In the genomic region with DNA sequence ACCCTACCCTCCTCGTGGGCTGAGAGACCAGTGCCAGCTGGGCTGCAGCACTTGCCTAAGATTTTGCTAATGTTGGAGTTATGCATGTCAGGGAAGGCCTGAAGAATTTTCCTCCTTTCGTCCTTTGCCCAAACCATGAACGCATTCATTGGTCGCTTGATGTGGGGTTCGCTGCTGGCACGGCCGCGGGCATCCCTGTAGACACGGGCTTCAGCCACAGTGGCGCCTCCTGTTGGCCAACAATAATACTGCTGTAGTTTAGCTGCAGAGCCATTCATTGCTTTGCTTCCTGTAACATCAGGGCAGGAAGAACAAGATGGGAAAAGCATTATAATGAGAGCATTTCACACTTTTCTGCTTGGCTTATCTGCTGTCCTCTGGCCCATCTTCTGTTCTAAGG, we compare ENCODE assay signal across 12 mouse cellular contexts.
A peak's percentile ranks its signal among the peaks of the same experiment; 100 is the strongest.
DNase-seq lines count a peak whose midpoint lies in the region; ATAC-seq and TF ChIP-seq lines count a peak whose summit lies in the region.
"Had no signal": no experiment of that assay in that cellular context is flagged by ENCODE, and none has a peak within 500 bp of the region (broad histone marks: within the 10 kb centered on the region; RNA-seq: fewer than 3 reads in every experiment).

No protein-coding gene starts in this region.

- 0 out of 2 replicates have a peak, but pooled peaks cover 3% of the 10 kb centered on the region for H3K4me1 ChIP-seq in limb, embryonic 14.5 days (ENCODE audit: control insufficient read depth, insufficient read depth, low read length)
- H3K4me1 ChIP-seq in forebrain, embryonic 14.5 days (ENCODE audit: control insufficient read depth, insufficient read depth, low read length), result no peaks in the 10 kb centered on the region
- H3K4me1 ChIP-seq: forebrain, embryonic 12.5 days had no signal

- peak; percentile 8 for DNase-seq in adrenal gland, postnatal 10 days
- no peak for DNase-seq in adrenal gland, postnatal 4 days (ENCODE audit: low spot score in 2 of 2)
- DNase-seq in layer of hippocampus, adult 2 months (ENCODE audit: low spot score in 2 of 2), result no peak
- no peak for DNase-seq in layer of hippocampus, adult 9-10 months (ENCODE audit: low spot score)
- peak; percentile 1 to 6 for DNase-seq in B cell, adult 2 months
- DNase-seq in limb, embryonic 14.5 days (ENCODE audit: low spot score), result no peak
- DNase-seq in forebrain, embryonic 14.5 days (ENCODE audit: low spot score), result no peak
- no peak for DNase-seq in adrenal gland, adult (ENCODE audit: inconsistent age in 2 of 2, low spot score in 1 of 2)
- DNase-seq: cerebellum, adult 9-11 months; heart, postnatal 36 days; lung, adult 18-20 months had no signal

- no peaks in the 10 kb centered on the region for H3K9me3 ChIP-seq in limb, embryonic 14.5 days (ENCODE audit: control insufficient read depth, low read length)
- no peaks in the 10 kb centered on the region for H3K9me3 ChIP-seq in forebrain, embryonic 14.5 days (replicated peaks; ENCODE audit: control insufficient read depth, low read length)
- H3K9me3 ChIP-seq: forebrain, embryonic 12.5 days had no signal

- H3K4me2 ChIP-seq in limb, embryonic 14.5 days (replicated peaks; ENCODE audit: low read depth, low read length, severe bottlenecking), result no peak overlapping the region
- no peak overlapping the region for H3K4me2 ChIP-seq in forebrain, embryonic 14.5 days (ENCODE audit: low read length)
- H3K4me2 ChIP-seq: forebrain, embryonic 12.5 days had no signal

- H3K9ac ChIP-seq in limb, embryonic 14.5 days (ENCODE audit: low read depth, low read length, severe bottlenecking), result no peak overlapping the region
- no peak overlapping the region for H3K9ac ChIP-seq in forebrain, embryonic 14.5 days (ENCODE audit: low read length)
- H3K9ac ChIP-seq: forebrain, embryonic 12.5 days had no signal

- H3K4me3 ChIP-seq in layer of hippocampus, adult 2 months, result no peak overlapping the region
- H3K4me3 ChIP-seq in limb, embryonic 14.5 days (replicated peaks; ENCODE audit: low read length), result no peak overlapping the region
- no peak overlapping the region for H3K4me3 ChIP-seq in forebrain, embryonic 14.5 days (ENCODE audit: low read depth, low read length)
- H3K4me3 ChIP-seq: forebrain, embryonic 12.5 days had no signal

- H3K27me3 ChIP-seq in limb, embryonic 14.5 days (ENCODE audit: control insufficient read depth, insufficient read depth, low read length), result no peaks in the 10 kb centered on the region
- H3K27me3 ChIP-seq in forebrain, embryonic 14.5 days (replicated peaks; ENCODE audit: control insufficient read depth, insufficient read depth, low read length), result no peaks in the 10 kb centered on the region
- H3K27me3 ChIP-seq: forebrain, embryonic 12.5 days had no signal

- no peak for TF ChIP-seq POLR2A in limb, embryonic 14.5 days (IDR thresholded peaks at IDR 0.05; ENCODE audit: borderline replicate concordance, extremely low read depth, insufficient read depth, insufficient read length)

- no peaks in the 10 kb centered on the region for H3K36me3 ChIP-seq in limb, embryonic 14.5 days (ENCODE audit: control insufficient read depth, insufficient read depth, low read length)
- peaks cover 16% of the 10 kb centered on the region; the same call in 1 of the 2 replicates for H3K36me3 ChIP-seq in forebrain, embryonic 14.5 days (ENCODE audit: control insufficient read depth, insufficient read depth, low read length)

- WGBS in limb, embryonic 14.5 days, result 64% methylated on average over 10 of the region's 10 CpGs
- 62% methylated on average over 10 of the region's 10 CpGs for WGBS in forebrain, embryonic 14.5 days

- no peak for ATAC-seq in limb, embryonic 14.5 days (ENCODE audit: low FRiP score, low read depth)
- no peak for ATAC-seq in forebrain, embryonic 14.5 days

- no peak overlapping the region for H3K27ac ChIP-seq in layer of hippocampus, adult 2 months
- peak overlapping the region; percentile 43; the same call in 1 of the 2 replicates for H3K27ac ChIP-seq in limb, embryonic 14.5 days (replicated peaks; ENCODE audit: low read depth, low read length)
- H3K27ac ChIP-seq in forebrain, embryonic 14.5 days (ENCODE audit: low read depth, low read length), result no peak overlapping the region
- H3K27ac ChIP-seq: forebrain, embryonic 12.5 days had no signal

- TF ChIP-seq CTCF in layer of hippocampus, adult 2 months (conservative IDR thresholded peaks at IDR 0.05), result peak; percentile 70

Comparison
In these comparisons a context has a peak if more than half of its experiments do, and no peak if none do; other contexts are left out.
1. DNase-seq: peak in adrenal gland, postnatal 10 days (single experiment) and B cell, adult 2 months (2 of 2); none in adrenal gland, postnatal 4 days (0 of 2), layer of hippocampus, adult 2 months (0 of 2), layer of hippocampus, adult 9-10 months (single experiment), limb, embryonic 14.5 days (single experiment), forebrain, embryonic 14.5 days (single experiment) and adrenal gland, adult (0 of 2).